Mouse (Mus musculus) heart, postnatal 0 days (tissue): Measurements from ENCODE around the gene Kcnh2.

Source experiments
- CTCF ChIP-seq: IDR thresholded peaks from 2 replicates; pipeline ENCODE4 v1.5.1; 2016; ENCODE audit warnings: antibody characterized with exemption, control low read depth, low read depth
- EP300 ChIP-seq: IDR thresholded peaks from 2 replicates; pipeline ENCODE4 v1.6.1; 2016; ENCODE audit warnings: antibody characterized with exemption, low read depth

- TF ChIP-seq CTCF (no peak), EP300 (no peak)
These were observed 34.6 kb upstream of the Kcnh2 start for GRCm38 (mm10) chr5:24385887-24386550.
